Mouse (Mus musculus) erythroid progenitor cell, adult 5-6 weeks (primary cell): ENCODE results near the gene Phactr1. TPM values are rescaled to one million over a fixed set of nuclear protein-coding genes. Genes with fewer than 3 reads are reported as not detected.

Experiments
- ATAC-seq: replicated peaks from 2 replicates; pipeline ENCODE4 v1.8.0; 2016; ENCODE audit warnings: moderate number of reproducible peaks, mild to moderate bottlenecking, moderate TSS enrichment, inconsistent platforms; ENCODE audit not compliant: poor library complexity, low FRiP score, severe bottlenecking
- total RNA-seq, 2 experiments: library from RNA; stranded (forward) in 1 of 2; stranded (reverse) in 1 of 2; fragments of 150-400 nt in 1 of 2; fragments of 186-747, 209-891 nt in 1 of 2; gene quantifications; 2 replicates each; pipeline versions ENCODE4 v1.2.3 to v1.2.4; 2015 to 2017; ENCODE audit warnings: low replicate concordance in 2 of 2

Gene Phactr1
- total RNA-seq, 2 experiments from 2014 or later = not detected

DNA sequence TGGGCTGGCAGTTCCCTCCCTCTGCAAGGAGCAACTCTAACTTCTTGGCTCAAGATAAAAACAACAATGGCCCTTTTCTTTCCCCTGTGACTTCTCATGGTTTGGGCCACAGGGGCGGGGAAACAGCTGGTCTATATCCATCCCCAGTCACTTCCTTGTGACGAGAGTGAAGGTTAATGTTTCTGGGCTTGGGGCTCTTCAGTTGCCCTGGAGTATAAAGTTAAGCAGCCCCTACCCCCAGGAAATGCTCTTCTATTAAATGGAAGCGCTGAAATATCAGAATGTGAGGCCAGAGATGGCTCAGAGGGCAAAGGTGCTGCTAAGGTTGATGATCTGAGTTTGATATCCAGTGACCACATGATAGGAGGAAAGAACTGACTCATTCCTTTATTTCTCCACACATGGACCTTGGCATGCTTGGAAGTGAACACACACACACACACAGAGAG, 324.7 kb downstream of the Phactr1 start:
- ATAC-seq = no peak

DNA sequence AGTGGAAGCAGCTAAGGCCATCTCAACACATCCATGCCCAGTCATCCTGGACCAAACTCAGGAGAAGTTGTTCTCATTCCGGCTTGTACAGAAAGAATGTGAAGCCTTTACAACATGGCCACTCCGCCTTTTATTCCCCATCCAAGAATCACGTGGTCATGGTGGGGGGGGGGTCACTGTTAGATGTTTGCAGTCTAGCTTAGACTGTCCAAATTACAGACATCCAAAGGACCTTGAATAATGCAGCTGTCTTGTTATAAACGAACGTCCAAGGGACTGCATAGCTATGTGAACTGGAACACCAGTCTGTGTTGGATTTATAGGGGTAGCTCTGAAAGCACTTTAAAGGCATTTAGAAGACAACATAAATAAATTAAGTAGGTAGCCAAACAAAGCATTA, 328.0 kb downstream of the Phactr1 start:
- ATAC-seq = no peak

DNA sequence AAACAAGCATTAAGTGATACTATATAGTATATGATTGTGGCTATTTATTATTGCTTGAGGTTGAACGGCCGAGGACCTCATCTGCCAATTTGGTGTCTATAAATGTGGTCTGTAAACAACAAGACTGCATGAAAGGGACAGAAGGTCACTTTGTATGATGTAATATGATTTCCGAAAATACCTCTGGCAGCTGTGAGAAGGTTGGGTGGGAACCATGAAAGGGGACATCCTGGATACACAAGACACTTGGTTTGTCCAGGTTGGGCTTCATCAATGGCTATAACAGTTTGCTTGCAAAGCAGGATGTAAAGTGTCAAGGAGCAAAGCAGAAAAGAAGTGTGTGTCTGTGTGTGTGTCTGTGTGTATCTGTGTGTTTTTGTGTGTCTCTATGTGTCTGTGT, 329.2 kb downstream of the Phactr1 start:
- ATAC-seq = no peak

DNA sequence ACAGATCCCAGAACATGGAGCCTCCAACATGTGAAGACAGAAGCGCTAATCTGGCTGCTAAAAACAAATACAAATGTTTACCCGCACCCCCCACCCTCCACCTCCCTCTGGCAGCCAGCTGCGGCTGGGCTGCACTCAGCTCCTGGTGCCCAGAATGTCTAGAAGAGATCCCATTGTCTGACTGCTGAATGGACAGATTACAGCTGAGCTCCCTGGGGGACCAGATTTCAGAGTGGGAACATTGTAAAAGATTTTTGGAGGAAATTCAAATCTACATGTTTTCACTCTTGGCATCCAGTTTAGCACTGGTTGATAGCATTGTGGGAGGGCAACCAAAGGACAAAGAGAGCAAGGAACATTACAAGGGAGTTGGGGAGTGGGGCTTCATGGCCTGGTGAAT, 331.1 kb downstream of the Phactr1 start:
- ATAC-seq = no peak

- no peak for ATAC-seq
Observed at GRCm38 (mm10) chr13:43013984-43014383, 333.6 kb downstream of the Phactr1 start.

- no peak for ATAC-seq
Observed at GRCm38 (mm10) chr13:43015768-43016167, 335.3 kb downstream of the Phactr1 start.

- no peak for ATAC-seq
Observed at GRCm38 (mm10) chr13:43018863-43019262, 338.4 kb downstream of the Phactr1 start.

DNA sequence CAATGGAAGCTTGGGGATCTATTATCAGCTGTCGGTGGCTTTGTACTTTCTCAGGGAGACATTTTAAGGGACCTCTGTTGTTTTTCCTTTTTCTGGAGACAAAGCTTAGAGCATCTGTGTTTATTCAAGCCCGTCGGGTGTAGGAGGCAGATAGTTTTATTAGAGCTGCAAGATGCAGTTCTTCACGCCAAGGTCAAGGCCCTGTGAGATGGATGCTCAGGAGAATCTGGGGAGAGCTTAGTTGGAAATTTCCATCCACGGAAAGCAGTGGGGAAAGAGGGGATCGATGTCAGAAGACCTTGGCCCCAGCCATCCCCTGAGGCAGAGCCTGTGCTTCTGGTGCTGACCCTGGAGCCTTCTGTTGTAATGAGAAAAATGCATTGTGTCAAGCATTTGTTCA, 340.6 kb downstream of the Phactr1 start:
- no peak for ATAC-seq

GRCm38 (mm10) chr13:43023005-43023404, 342.6 kb downstream of the Phactr1 start:
- ATAC-seq = no peak

DNA sequence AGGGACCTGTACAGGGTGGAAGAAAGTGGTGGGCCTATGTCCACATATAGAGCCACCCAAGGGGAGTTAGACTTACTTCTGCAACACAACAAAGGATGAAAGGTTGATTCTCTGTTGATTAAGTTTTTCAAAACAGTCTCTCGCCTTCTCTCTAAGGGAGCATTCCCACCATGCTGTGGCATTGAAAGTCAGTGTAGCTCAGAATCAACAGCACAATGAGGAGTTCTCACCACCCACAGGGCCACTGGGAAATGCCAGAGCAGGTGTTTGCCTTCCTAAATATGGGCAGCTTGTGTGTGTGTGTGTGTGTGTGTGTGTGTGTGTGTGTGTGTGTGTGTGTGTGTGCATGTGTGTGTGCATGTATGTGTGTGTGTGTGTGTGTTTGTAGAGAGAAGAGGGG, 347.1 kb downstream of the Phactr1 start:
- no peak for ATAC-seq

DNA sequence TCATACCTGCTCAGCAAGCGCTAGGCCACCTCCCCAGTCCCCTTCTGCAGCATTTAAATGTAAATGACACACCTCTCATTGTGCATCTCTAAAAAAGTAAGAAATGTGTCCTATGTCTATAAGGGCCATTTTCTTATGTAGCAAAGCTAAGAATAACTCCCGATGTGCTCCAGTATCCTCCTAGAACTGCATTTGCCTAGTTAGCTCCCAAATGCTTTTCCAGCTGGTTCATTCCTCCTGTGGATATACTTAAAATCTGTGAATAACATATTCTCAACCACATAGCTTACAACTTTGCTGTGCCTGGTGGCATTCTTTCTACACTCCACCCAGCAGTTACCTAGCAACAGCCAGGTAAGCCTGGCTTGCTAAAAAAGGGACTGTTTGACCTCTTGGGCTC, 349.8 kb downstream of the Phactr1 start:
- no peak for ATAC-seq

- no peak for ATAC-seq
Observed at GRCm38 (mm10) chr13:43032451-43032850, 352.0 kb downstream of the Phactr1 start.

DNA sequence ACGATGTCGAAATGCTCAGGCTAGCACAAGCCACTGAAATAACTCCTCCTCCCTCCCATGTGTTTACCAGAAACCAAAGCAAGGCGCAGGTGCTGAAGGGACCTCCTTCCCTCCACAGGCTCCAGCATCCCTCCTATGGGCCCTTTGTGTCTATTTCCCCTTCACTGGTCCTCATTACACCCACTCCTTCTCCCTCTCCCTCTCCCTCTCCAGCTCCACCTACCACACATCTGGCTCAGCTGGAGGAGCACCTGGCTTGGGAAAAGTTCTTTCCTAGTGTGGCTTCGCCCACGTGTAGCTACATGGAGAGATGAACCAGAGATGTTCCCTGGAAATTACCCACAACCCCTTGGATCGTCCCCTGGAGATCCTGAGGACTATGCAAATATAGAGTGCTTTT, 356.1 kb downstream of the Phactr1 start:
- ATAC-seq = no peak

- ATAC-seq = no peak
Observed at GRCm38 (mm10) chr13:43042766-43043165, 362.3 kb downstream of the Phactr1 start.

DNA sequence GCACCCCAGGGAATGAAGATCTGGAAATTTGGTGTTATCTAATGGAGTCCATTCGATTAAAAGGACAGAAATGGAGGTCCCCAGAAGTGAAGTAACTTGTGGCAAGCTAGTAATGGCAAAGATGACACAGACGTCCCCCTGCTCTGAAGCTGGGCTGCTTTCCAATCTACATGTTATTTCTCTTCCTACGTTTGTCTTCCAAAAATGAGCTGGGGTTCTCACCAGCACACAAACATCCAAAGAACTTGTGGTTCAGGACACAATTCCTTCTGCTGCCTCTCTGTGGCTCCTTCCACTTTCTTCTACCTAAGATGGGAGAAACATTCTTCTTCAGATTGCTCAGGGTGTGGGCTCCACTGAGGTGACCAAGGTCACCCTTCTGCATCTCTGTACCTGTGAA, 368.1 kb downstream of the Phactr1 start:
- ATAC-seq = no peak

GRCm38 (mm10) chr13:43053201-43053600, 372.8 kb downstream of the Phactr1 start:
- no peak for ATAC-seq

- ATAC-seq = no peak
Observed at GRCm38 (mm10) chr13:43055136-43055535, 374.7 kb downstream of the Phactr1 start.

DNA sequence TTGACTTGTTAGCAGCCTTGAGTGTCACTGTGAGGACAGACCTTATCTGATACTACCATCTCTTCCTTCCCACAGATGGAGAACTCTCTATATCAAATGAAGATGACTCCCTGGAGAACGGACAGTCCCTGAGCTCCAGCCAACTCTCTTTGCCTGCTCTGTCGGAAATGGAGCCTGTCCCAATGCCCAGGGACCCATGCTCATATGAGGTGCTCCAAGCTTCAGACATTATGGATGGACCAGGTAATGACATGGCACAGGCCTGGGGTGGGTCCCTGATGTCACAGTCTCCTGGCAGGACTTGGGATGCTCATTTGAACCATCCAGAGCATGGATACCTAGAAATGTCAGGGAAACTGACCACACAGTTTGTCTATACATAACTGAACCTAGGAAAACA, 376.7 kb downstream of the Phactr1 start:
- ATAC-seq = no peak

GRCm38 (mm10) chr13:43063355-43063754, 382.9 kb downstream of the Phactr1 start:
- ATAC-seq = no peak

DNA sequence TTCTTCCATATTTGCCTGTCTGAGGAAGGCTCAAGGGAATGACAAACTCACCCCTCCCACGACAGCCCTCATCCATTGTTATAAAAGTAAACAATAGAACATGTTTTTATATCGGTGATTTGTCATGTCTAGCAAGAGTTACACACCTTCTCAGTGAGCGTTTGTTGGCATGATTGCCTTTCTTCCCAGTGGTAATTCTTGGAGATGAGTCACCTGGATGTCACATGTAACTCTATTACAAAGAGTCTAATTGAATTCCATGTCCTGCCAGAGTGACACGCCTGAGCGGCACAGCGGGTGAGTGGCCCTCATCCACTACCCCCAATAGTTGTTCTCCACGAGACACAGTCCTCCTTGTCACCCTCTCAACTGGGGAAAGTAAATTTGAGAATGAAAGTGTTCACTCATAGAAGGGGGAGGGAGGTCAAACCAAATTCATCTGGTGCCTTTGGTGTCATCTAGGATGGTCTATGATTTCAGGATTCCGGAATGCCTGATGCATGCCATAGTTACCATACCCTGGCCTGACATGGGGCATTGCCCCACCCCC, 388.4 kb downstream of the Phactr1 start:
- no peak for ATAC-seq

DNA sequence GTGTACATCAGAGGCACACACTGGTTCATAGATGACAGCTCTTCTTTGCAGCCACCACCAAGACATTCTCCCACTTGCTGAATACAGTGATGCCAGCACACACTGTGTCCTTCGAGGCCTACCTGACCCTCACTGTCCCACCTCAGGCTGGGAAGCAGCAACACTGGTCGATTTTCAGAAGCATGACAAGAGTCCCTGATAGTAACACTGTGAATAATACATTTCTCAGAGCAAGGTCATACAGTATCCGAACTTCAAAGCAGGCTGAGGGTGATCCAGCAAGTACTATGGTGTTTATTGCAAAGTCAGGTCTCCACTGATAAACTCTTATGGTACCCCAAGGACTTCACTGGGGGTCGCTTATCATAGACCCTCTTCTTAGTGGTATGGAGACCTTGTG, 390.1 kb downstream of the Phactr1 start:
- ATAC-seq = no peak

DNA sequence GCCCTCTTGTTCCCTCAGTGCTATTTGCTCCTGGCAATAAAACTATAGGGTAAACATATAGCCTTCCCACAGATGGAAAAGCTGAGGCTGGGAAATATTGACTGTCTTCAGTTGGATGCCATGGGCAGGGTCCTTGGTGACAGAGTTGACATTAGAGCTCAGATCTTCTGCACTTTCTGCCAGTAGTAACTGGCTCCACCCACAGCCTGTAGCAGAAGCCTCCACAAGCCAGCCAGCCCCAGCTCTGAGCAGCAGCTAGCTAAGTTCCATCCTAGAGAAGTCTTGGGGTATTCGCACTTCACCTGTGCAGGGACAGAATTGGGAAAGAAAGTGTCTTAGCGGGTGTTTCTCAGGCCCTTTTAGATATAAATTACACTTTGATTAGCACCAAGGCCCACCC, 390.5 kb downstream of the Phactr1 start:
- no peak for ATAC-seq
